Mouse (Mus musculus): ENCODE data around the gene Frmd5. TPM values are rescaled to one million over a fixed set of nuclear protein-coding genes. Genes with fewer than 3 reads are reported as not detected.

Gene Frmd5
- polyA plus RNA-seq, 1 experiment from 2014 or later, result 3.3 TPM

- H3K4me3 ChIP-seq (ENCODE audit: low read depth, low read length), result no peak overlapping the region
- no peak overlapping the region for H3K9ac ChIP-seq (ENCODE audit: low read length)
- H3K4me2 ChIP-seq (ENCODE audit: low read length), result no peak overlapping the region
- no peaks in the 10 kb centered on the region for H3K27me3 ChIP-seq (replicated peaks; ENCODE audit: control insufficient read depth, insufficient read depth, low read length)
- no peaks in the 10 kb centered on the region for H3K36me3 ChIP-seq (ENCODE audit: control insufficient read depth, insufficient read depth, low read length)
- no peak for ATAC-seq (replicated peaks; ENCODE audit: low FRiP score, low TSS enrichment, low read depth)
- WGBS, result 96% methylated on average over 1 of the region's 1 CpGs
- no peaks in the 10 kb centered on the region for H3K4me1 ChIP-seq (replicated peaks; ENCODE audit: control insufficient read depth, insufficient read depth, low read length)
- H3K27ac ChIP-seq (ENCODE audit: low read depth), result no peak overlapping the region
- no peaks in the 10 kb centered on the region for H3K9me3 ChIP-seq (ENCODE audit: control insufficient read depth, low read length)
- DNase-seq (ENCODE audit: low spot score), result no peak
These were observed 50.6 kb downstream of the Frmd5 start for GRCm38 (mm10) chr2:121756336-121756735.

DNA sequence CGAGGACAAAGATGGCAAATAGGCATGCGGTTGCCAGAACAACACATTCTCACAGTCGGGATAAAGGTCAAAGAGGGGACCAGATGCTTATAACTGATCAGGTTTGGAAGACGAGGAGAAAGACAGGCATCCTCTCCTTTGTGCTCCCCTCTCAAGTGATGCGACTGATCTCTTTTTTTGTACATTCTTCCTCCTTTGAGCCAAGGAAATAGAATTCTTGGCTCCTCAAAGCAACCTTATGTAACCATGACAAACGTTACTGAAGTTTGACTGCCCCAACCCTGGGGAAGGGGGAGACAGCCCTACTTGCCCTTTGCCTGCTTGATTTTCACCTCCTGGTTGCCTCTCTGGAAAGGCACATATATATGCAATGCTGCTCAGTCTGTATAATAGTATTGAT lies 51.8 kb downstream of the Frmd5 start:
- H3K4me1 ChIP-seq (replicated peaks; ENCODE audit: control insufficient read depth, insufficient read depth, low read length), result no peaks in the 10 kb centered on the region
- no peak overlapping the region for H3K4me3 ChIP-seq (ENCODE audit: low read depth, low read length)
- 60% methylated on average over 6 of the region's 6 CpGs for WGBS
- no peak overlapping the region for H3K27ac ChIP-seq (ENCODE audit: low read depth)
- ATAC-seq (replicated peaks; ENCODE audit: low FRiP score, low TSS enrichment, low read depth) (no peak), DNase-seq (ENCODE audit: low spot score) (no peak)
- H3K9me3 ChIP-seq (ENCODE audit: control insufficient read depth, low read length), result no peaks in the 10 kb centered on the region
- H3K27me3 ChIP-seq (replicated peaks; ENCODE audit: control insufficient read depth, insufficient read depth, low read length), result no peaks in the 10 kb centered on the region
- no peak overlapping the region for H3K9ac ChIP-seq (ENCODE audit: low read length)
- H3K4me2 ChIP-seq (ENCODE audit: low read length), result no peak overlapping the region
- H3K36me3 ChIP-seq (ENCODE audit: control insufficient read depth, insufficient read depth, low read length), result no peaks in the 10 kb centered on the region

DNA sequence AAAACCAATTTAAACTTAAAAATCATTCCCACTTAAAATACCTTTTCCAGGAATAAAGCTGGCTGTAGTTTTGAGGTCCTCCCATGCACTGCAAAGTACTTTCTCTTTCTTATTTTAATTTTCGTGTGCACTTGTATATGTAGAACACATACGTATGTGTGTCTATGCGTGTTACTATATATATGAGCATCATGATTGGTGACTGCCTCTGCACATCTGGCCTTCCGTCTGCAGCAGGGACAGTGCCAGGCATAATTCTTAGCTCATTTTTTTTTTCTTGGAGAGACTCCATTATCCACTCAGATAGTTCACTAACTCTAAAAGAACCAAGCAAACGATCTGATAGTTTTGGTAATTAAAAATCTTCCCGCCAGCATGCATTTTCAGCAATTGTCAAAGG lies 56.8 kb downstream of the Frmd5 start:
- Histone ChIP-seq H3K27me3 (replicated peaks; ENCODE audit: control insufficient read depth, insufficient read depth, low read length) (no peaks in the 10 kb centered on the region), H3K36me3 (ENCODE audit: control insufficient read depth, insufficient read depth, low read length) (no peaks in the 10 kb centered on the region), H3K4me2 (ENCODE audit: low read length) (no peak overlapping the region), H3K9me3 (ENCODE audit: control insufficient read depth, low read length) (no peaks in the 10 kb centered on the region), H3K4me3 (ENCODE audit: low read depth, low read length) (no peak overlapping the region), H3K27ac (ENCODE audit: low read depth) (no peak overlapping the region), H3K4me1 (replicated peaks; ENCODE audit: control insufficient read depth, insufficient read depth, low read length) (no peaks in the 10 kb centered on the region), H3K9ac (ENCODE audit: low read length) (no peak overlapping the region)
- ATAC-seq (replicated peaks; ENCODE audit: low FRiP score, low TSS enrichment, low read depth) (no peak), DNase-seq (ENCODE audit: low spot score) (no peak)
- WGBS, result 81% methylated on average over 6 of the region's 6 CpGs

- Histone ChIP-seq H3K4me1 (replicated peaks; ENCODE audit: control insufficient read depth, insufficient read depth, low read length) (no peaks in the 10 kb centered on the region), H3K4me2 (ENCODE audit: low read length) (no peak overlapping the region), H3K9me3 (ENCODE audit: control insufficient read depth, low read length) (no peaks in the 10 kb centered on the region), H3K4me3 (ENCODE audit: low read depth, low read length) (no peak overlapping the region), H3K27me3 (replicated peaks; ENCODE audit: control insufficient read depth, insufficient read depth, low read length) (no peaks in the 10 kb centered on the region), H3K9ac (ENCODE audit: low read length) (no peak overlapping the region), H3K27ac (ENCODE audit: low read depth) (no peak overlapping the region), H3K36me3 (ENCODE audit: control insufficient read depth, insufficient read depth, low read length) (no peaks in the 10 kb centered on the region)
- WGBS, result 79% methylated on average over 2 of the region's 2 CpGs
- DNase-seq (ENCODE audit: low spot score) (no peak), ATAC-seq (replicated peaks; ENCODE audit: low FRiP score, low TSS enrichment, low read depth) (no peak)
These were observed 65.7 kb downstream of the Frmd5 start for GRCm38 (mm10) chr2:121741151-121741550.

DNA sequence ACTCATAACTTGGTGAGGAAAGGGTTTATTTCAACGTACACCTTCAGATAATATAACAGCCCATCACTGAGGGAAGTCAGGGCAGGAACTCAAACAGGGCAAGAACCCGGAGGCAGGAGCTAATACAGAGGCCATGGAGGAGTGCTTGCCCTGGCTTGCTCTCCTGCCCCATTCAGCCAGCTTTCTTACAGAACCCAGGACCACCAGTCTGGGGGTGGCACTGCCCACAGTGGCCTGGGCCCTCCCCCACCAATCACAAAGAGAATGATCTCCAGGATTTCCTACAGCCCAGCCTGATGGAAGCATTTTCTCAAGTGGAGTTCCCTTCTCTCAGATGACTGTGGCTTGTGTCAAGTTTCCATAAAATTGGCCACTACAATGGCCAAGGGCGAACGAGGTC lies 67.5 kb downstream of the Frmd5 start:
- H3K4me3 ChIP-seq (ENCODE audit: low read depth, low read length), result no peak overlapping the region
- DNase-seq (ENCODE audit: low spot score) (no peak), ATAC-seq (replicated peaks; ENCODE audit: low FRiP score, low TSS enrichment, low read depth) (no peak)
- H3K9me3 ChIP-seq (ENCODE audit: control insufficient read depth, low read length), result no peaks in the 10 kb centered on the region
- H3K9ac ChIP-seq (ENCODE audit: low read length), result no peak overlapping the region
- H3K36me3 ChIP-seq (ENCODE audit: control insufficient read depth, insufficient read depth, low read length), result no peaks in the 10 kb centered on the region
- no peak overlapping the region for H3K4me2 ChIP-seq (ENCODE audit: low read length)
- H3K4me1 ChIP-seq (replicated peaks; ENCODE audit: control insufficient read depth, insufficient read depth, low read length), result no peaks in the 10 kb centered on the region
- H3K27me3 ChIP-seq (replicated peaks; ENCODE audit: control insufficient read depth, insufficient read depth, low read length), result no peaks in the 10 kb centered on the region
- H3K27ac ChIP-seq (ENCODE audit: low read depth), result no peak overlapping the region
- 89% methylated on average over 4 of the region's 4 CpGs for WGBS

DNA sequence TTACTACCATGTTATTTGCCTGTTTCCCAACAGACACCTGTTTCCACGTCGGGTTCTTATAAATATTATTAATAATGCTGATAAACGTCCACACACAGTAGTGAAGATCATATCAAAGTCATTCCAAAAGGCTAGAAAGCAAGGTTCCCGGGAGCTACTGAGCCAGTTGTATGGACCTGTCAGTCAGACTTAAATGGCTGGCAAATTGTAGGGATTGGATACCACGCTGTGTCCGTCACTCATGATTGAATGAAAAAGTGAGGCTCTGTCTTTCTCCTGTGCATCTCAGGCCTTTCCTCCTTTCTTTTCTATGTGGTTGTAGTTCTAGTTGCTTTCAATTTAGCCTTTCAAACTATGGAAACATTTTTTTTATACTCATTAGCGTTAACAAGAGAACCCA lies 73.5 kb downstream of the Frmd5 start:
- H3K36me3 ChIP-seq (ENCODE audit: control insufficient read depth, insufficient read depth, low read length), result no peaks in the 10 kb centered on the region
- H3K27me3 ChIP-seq (replicated peaks; ENCODE audit: control insufficient read depth, insufficient read depth, low read length), result no peaks in the 10 kb centered on the region
- H3K4me3 ChIP-seq (ENCODE audit: low read depth, low read length), result no peak overlapping the region
- H3K4me2 ChIP-seq (ENCODE audit: low read length), result no peak overlapping the region
- DNase-seq (ENCODE audit: low spot score) (no peak), ATAC-seq (replicated peaks; ENCODE audit: low FRiP score, low TSS enrichment, low read depth) (no peak)
- WGBS, result 84% methylated on average over 7 of the region's 7 CpGs
- no peak overlapping the region for H3K27ac ChIP-seq (ENCODE audit: low read depth)
- no peak overlapping the region for H3K9ac ChIP-seq (ENCODE audit: low read length)
- H3K4me1 ChIP-seq (replicated peaks; ENCODE audit: control insufficient read depth, insufficient read depth, low read length), result no peaks in the 10 kb centered on the region
- H3K9me3 ChIP-seq (ENCODE audit: control insufficient read depth, low read length), result no peaks in the 10 kb centered on the region

DNA sequence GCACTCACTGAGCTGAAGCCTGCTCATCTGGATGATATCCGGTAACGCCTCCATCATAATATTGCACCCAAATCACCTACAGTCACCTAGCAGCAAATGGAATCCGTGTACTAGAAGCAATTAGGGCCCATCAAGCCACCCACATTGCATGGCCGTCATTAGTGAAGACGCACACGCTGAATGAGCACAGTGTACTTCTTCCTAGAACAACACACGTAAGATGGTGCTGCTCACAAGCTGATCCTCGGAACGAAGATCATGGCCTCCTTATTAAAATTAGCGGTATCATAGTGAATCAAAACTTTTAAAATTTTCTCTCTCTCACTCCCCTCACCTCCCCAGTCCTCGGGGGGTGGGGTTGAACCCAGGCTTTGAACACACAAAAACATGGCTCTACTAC lies 76.4 kb downstream of the Frmd5 start:
- Histone ChIP-seq H3K4me1 (replicated peaks; ENCODE audit: control insufficient read depth, insufficient read depth, low read length) (no peaks in the 10 kb centered on the region), H3K9ac (ENCODE audit: low read length) (no peak overlapping the region), H3K36me3 (ENCODE audit: control insufficient read depth, insufficient read depth, low read length) (no peaks in the 10 kb centered on the region), H3K4me3 (ENCODE audit: low read depth, low read length) (no peak overlapping the region), H3K27ac (ENCODE audit: low read depth) (no peak overlapping the region), H3K9me3 (ENCODE audit: control insufficient read depth, low read length) (no peaks in the 10 kb centered on the region), H3K27me3 (replicated peaks; ENCODE audit: control insufficient read depth, insufficient read depth, low read length) (no peaks in the 10 kb centered on the region), H3K4me2 (ENCODE audit: low read length) (no peak overlapping the region)
- no peak for ATAC-seq (replicated peaks; ENCODE audit: low FRiP score, low TSS enrichment, low read depth)
- DNase-seq (ENCODE audit: low spot score), result no peak
- 92% methylated on average over 11 of the region's 11 CpGs for WGBS

DNA sequence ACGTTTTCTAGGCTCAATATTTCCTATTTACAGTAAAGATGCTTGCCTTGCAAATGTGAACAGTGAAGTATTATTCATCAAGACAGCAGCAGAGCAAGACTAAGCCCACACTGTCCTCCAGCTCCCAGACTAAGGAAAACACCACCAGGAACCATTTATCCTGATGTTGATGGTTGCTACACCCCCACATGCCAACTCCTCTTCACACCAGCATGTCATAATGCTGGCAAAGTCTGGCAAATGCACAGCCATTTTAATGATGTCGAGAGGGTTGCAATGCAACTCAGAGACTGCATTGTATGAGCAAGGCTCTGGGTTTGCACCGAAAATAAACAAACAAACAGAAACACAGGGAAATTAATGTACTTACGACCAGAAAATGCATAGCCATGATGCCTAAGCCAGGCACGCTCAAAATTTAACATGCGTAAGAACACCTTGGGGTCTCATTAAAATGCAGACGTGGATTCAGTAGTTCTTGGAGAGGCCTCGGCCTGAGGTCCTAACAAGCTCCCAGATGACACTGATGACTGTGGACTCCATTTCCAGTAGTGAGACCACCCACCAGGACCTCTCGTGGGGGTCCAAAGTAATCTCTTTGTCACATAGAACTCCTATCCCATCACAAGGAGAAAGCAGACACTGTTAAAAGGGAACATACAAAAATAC lies 77.8 kb downstream of the Frmd5 start:
- H3K4me1 ChIP-seq (replicated peaks; ENCODE audit: control insufficient read depth, insufficient read depth, low read length), result no peaks in the 10 kb centered on the region
- no peak overlapping the region for H3K9ac ChIP-seq (ENCODE audit: low read length)
- H3K4me2 ChIP-seq (ENCODE audit: low read length), result no peak overlapping the region
- no peak for ATAC-seq (replicated peaks; ENCODE audit: low FRiP score, low TSS enrichment, low read depth)
- WGBS, result 79% methylated on average over 9 of the region's 9 CpGs
- no peak overlapping the region for H3K4me3 ChIP-seq (ENCODE audit: low read depth, low read length)
- H3K27me3 ChIP-seq (replicated peaks; ENCODE audit: control insufficient read depth, insufficient read depth, low read length), result no peaks in the 10 kb centered on the region
- H3K36me3 ChIP-seq (ENCODE audit: control insufficient read depth, insufficient read depth, low read length), result no peaks in the 10 kb centered on the region
- no peak overlapping the region for H3K27ac ChIP-seq (ENCODE audit: low read depth)
- H3K9me3 ChIP-seq (ENCODE audit: control insufficient read depth, low read length), result no peaks in the 10 kb centered on the region
- no peak for DNase-seq (ENCODE audit: low spot score)

- no peak overlapping the region for H3K9ac ChIP-seq (ENCODE audit: low read length)
- 62% methylated on average over 4 of the region's 4 CpGs for WGBS
- no peaks in the 10 kb centered on the region for H3K9me3 ChIP-seq (ENCODE audit: control insufficient read depth, low read length)
- no peaks in the 10 kb centered on the region for H3K36me3 ChIP-seq (ENCODE audit: control insufficient read depth, insufficient read depth, low read length)
- H3K4me3 ChIP-seq (ENCODE audit: low read depth, low read length), result no peak overlapping the region
- H3K27me3 ChIP-seq (replicated peaks; ENCODE audit: control insufficient read depth, insufficient read depth, low read length), result no peaks in the 10 kb centered on the region
- ATAC-seq (replicated peaks; ENCODE audit: low FRiP score, low TSS enrichment, low read depth) (no peak), DNase-seq (ENCODE audit: low spot score) (no peak)
- H3K27ac ChIP-seq (ENCODE audit: low read depth), result no peak overlapping the region
- no peaks in the 10 kb centered on the region for H3K4me1 ChIP-seq (replicated peaks; ENCODE audit: control insufficient read depth, insufficient read depth, low read length)
- H3K4me2 ChIP-seq (ENCODE audit: low read length), result no peak overlapping the region
These were observed 82.0 kb downstream of the Frmd5 start for GRCm38 (mm10) chr2:121724866-121725265.

All from intestine, embryonic 14.5 days (tissue).